23 mouse cellular contexts compared by ENCODE assay signal in genomic region chr4:128429591-128429990, GRCm38 (mm10).
DNase-seq lines count a peak whose midpoint lies in the region; ATAC-seq lines count a peak whose summit lies in the region.
"Had no signal": no experiment of that assay in that cellular context is flagged by ENCODE, and none has a peak within 500 bp of the region (broad histone marks: within the 10 kb centered on the region; RNA-seq: fewer than 3 reads in every experiment).

No protein-coding gene starts in this region.

- H3K9ac ChIP-seq in forebrain, embryonic 13.5 days: no peak overlapping the region
- H3K9ac ChIP-seq in hindbrain, embryonic 12.5 days: no peak overlapping the region
- H3K9ac ChIP-seq in hindbrain, embryonic 11.5 days (ENCODE audit: low read depth, low read length): no peak overlapping the region
- no peak overlapping the region for H3K9ac ChIP-seq in hindbrain, embryonic 13.5 days
- H3K9ac ChIP-seq: limb, embryonic 13.5 days; liver, embryonic 12.5 days; midbrain, embryonic 13.5 days had no signal

- H3K27me3 ChIP-seq in forebrain, embryonic 10.5 days (ENCODE audit: poor library complexity, severe bottlenecking): no peaks in the 10 kb centered on the region; the same call in 1 of the 2 replicates
- no peaks in the 10 kb centered on the region for H3K27me3 ChIP-seq in forebrain, embryonic 13.5 days
- H3K27me3 ChIP-seq in hindbrain, embryonic 12.5 days: no peaks in the 10 kb centered on the region
- H3K27me3 ChIP-seq in hindbrain, embryonic 11.5 days (ENCODE audit: control insufficient read depth, insufficient read depth, low read length): no peaks in the 10 kb centered on the region
- no peaks in the 10 kb centered on the region for H3K27me3 ChIP-seq in hindbrain, embryonic 13.5 days
- H3K27me3 ChIP-seq: limb, embryonic 13.5 days; liver, embryonic 12.5 days; midbrain, embryonic 13.5 days had no signal

- peaks cover 19% of the 10 kb centered on the region for H3K4me1 ChIP-seq in forebrain, embryonic 10.5 days
- peaks cover 33% of the 10 kb centered on the region for H3K4me1 ChIP-seq in forebrain, embryonic 13.5 days
- peaks cover 24% of the 10 kb centered on the region for H3K4me1 ChIP-seq in hindbrain, embryonic 12.5 days
- no peaks in the 10 kb centered on the region for H3K4me1 ChIP-seq in hindbrain, embryonic 11.5 days (replicated peaks; ENCODE audit: control insufficient read depth, insufficient read depth, low read length)
- H3K4me1 ChIP-seq in hindbrain, embryonic 13.5 days (replicated peaks): peaks cover 32% of the 10 kb centered on the region
- H3K4me1 ChIP-seq: liver, embryonic 12.5 days had no signal

- no peak for DNase-seq in forebrain, embryonic 10.5 days (ENCODE audit: extremely low spot score, low spot score)
- no peak for DNase-seq in hindbrain, embryonic 11.5 days (ENCODE audit: low spot score)
- peak; percentile 5 to 24 for DNase-seq in heart, adult 9 months (ENCODE audit: low spot score in 2 of 2)
- DNase-seq in layer of hippocampus, postnatal 25 days (ENCODE audit: extremely low spot score in 1 of 2, low spot score in 1 of 2): no peak
- DNase-seq in thymus, postnatal 14 days: no peak
- DNase-seq: adrenal gland, postnatal 10 days; cerebellum, adult 18-20 months; cerebellum, postnatal 14 days; gastrocnemius, adult 2 months; kidney, adult 9 months; kidney, postnatal 25 days; lung, adult 18-20 months; lung, postnatal 10 days; thymus, adult 18-20 months; thymus, postnatal 4 days had no signal

- H3K36me3 ChIP-seq in forebrain, embryonic 10.5 days (replicated peaks): no peaks in the 10 kb centered on the region
- H3K36me3 ChIP-seq in forebrain, embryonic 13.5 days (ENCODE audit: poor library complexity, severe bottlenecking): no peaks in the 10 kb centered on the region
- H3K36me3 ChIP-seq in hindbrain, embryonic 12.5 days: no peaks in the 10 kb centered on the region
- H3K36me3 ChIP-seq in hindbrain, embryonic 11.5 days (ENCODE audit: control insufficient read depth, insufficient read depth, low read length): no peaks in the 10 kb centered on the region
- 0 out of 2 replicates have a peak, but pooled peaks cover 4% of the 10 kb centered on the region for H3K36me3 ChIP-seq in hindbrain, embryonic 13.5 days
- H3K36me3 ChIP-seq: limb, embryonic 13.5 days; liver, embryonic 12.5 days had no signal

- no peak overlapping the region for H3K4me2 ChIP-seq in forebrain, embryonic 13.5 days
- no peak overlapping the region for H3K4me2 ChIP-seq in hindbrain, embryonic 12.5 days (replicated peaks)
- no peak overlapping the region for H3K4me2 ChIP-seq in hindbrain, embryonic 11.5 days (replicated peaks; ENCODE audit: low read depth, low read length)
- H3K4me2 ChIP-seq in hindbrain, embryonic 13.5 days: no peak overlapping the region
- H3K4me2 ChIP-seq: limb, embryonic 13.5 days; liver, embryonic 12.5 days had no signal

- ATAC-seq in forebrain, embryonic 13.5 days: no peak
- ATAC-seq in hindbrain, embryonic 12.5 days (ENCODE audit: low FRiP score): no peak
- no peak for ATAC-seq in hindbrain, embryonic 11.5 days (ENCODE audit: low FRiP score)
- no peak for ATAC-seq in hindbrain, embryonic 13.5 days (ENCODE audit: low FRiP score)
- ATAC-seq: activated CD4-positive, CD25-positive, alpha-beta regulatory T cell, adult 4 months; intestine, embryonic 16.5 days; liver, embryonic 12.5 days had no signal

- H3K9me3 ChIP-seq in forebrain, embryonic 10.5 days: no peaks in the 10 kb centered on the region
- no peaks in the 10 kb centered on the region for H3K9me3 ChIP-seq in forebrain, embryonic 13.5 days (replicated peaks)
- H3K9me3 ChIP-seq in hindbrain, embryonic 12.5 days (replicated peaks): no peaks in the 10 kb centered on the region
- no peaks in the 10 kb centered on the region for H3K9me3 ChIP-seq in hindbrain, embryonic 11.5 days (ENCODE audit: control insufficient read depth, low read length)
- no peaks in the 10 kb centered on the region for H3K9me3 ChIP-seq in hindbrain, embryonic 13.5 days
- H3K9me3 ChIP-seq: limb, embryonic 13.5 days; midbrain, embryonic 13.5 days had no signal

- no peak overlapping the region for H3K4me3 ChIP-seq in forebrain, embryonic 10.5 days
- no peak overlapping the region for H3K4me3 ChIP-seq in forebrain, embryonic 13.5 days
- no peak overlapping the region for H3K4me3 ChIP-seq in hindbrain, embryonic 12.5 days
- H3K4me3 ChIP-seq in hindbrain, embryonic 11.5 days (ENCODE audit: low read depth, low read length): no peak overlapping the region
- H3K4me3 ChIP-seq in hindbrain, embryonic 13.5 days: no peak overlapping the region
- H3K4me3 ChIP-seq: gastrocnemius, adult 2 months; limb, embryonic 13.5 days; liver, embryonic 12.5 days; midbrain, embryonic 13.5 days had no signal

- 0 out of 2 replicates have a peak overlapping the region, but pooled peaks have one; percentile 20 for H3K27ac ChIP-seq in forebrain, embryonic 10.5 days
- H3K27ac ChIP-seq in forebrain, embryonic 13.5 days: no peak overlapping the region
- H3K27ac ChIP-seq in hindbrain, embryonic 12.5 days: peak overlapping the region; percentile 9
- no peak overlapping the region for H3K27ac ChIP-seq in hindbrain, embryonic 11.5 days (ENCODE audit: low read depth, low read length)
- 0 out of 2 replicates have a peak overlapping the region, but pooled peaks have one; percentile 78 for H3K27ac ChIP-seq in hindbrain, embryonic 13.5 days
- H3K27ac ChIP-seq: gastrocnemius, adult 2 months; limb, embryonic 13.5 days; liver, embryonic 12.5 days had no signal

- WGBS in forebrain, embryonic 10.5 days: 87% methylated on average over 8 of the region's 8 CpGs
- 91% methylated on average over 8 of the region's 8 CpGs for WGBS in forebrain, embryonic 13.5 days
- WGBS in hindbrain, embryonic 12.5 days: 86% methylated on average over 8 of the region's 8 CpGs
- whole genome bisulfite sequencing in hindbrain, embryonic 11.5 days: 85% methylated on average over 8 of the region's 8 CpGs
- 75% methylated on average over 8 of the region's 8 CpGs for WGBS in hindbrain, embryonic 13.5 days

Comparison
In these comparisons a context has a peak if more than half of its experiments do, and no peak if none do; other contexts are left out.
1. H3K27ac ChIP-seq: peak in forebrain, embryonic 10.5 days (single experiment), hindbrain, embryonic 12.5 days (single experiment) and hindbrain, embryonic 13.5 days (single experiment); none in forebrain, embryonic 13.5 days (single experiment) and hindbrain, embryonic 11.5 days (single experiment).
2. DNase-seq: peak in heart, adult 9 months (2 of 2); none in forebrain, embryonic 10.5 days (single experiment), hindbrain, embryonic 11.5 days (single experiment), layer of hippocampus, postnatal 25 days (0 of 2) and thymus, postnatal 14 days (single experiment).